Mouse (Mus musculus): ENCODE measurements around the gene B430218F22Rik.

- TF ChIP-seq GATA1 (IDR thresholded peaks at IDR 0.05; ENCODE audit: borderline replicate concordance, low read length): no peak
- TF ChIP-seq FLI1 (IDR thresholded peaks at IDR 0.05; ENCODE audit: low read length): no peak
These were observed 31.7 kb downstream of the B430218F22Rik start for GRCm38 (mm10) chr13:118418163-118418562.
